In the genomic region with DNA sequence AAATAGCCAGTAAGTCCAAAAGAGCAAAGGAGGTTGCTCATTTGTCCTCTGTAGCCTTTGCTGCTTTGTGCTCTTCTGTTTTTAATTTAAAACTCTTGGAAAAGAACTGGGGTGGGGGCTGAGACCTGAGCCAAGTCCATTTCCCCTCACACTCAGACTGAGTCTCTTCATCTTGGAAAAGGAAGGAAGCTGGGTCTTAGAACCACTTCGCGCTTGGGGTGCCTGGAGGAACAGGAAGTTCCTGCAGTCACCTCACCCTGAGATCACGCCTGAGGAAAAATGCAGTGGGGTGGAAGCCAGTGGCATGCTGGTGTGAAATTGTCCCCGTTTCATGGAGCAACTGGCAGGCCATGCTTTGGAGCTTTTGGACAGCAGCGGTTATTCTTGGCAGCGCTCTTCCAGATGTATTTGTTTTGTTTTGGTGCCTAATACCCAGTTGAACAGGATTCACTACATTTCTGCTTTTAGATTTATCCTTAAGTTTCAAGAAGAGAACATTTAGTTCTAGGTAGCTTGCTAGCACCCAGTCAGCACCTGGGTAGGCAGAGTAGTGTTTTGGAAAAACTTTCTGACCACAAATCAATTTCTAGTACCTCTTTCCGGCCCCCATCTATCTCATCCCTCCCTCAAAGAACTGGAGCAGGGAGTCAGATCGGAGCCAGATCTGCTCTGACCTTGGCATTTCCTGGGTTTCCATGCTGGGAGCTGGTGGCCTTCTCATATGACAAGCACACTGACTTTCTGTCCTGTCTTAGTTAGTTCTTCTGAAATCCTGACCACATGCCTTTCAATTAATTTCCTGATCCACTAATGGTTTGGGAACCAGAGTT, we compare ENCODE assay signal across 8 mouse cellular contexts. TPM values are rescaled to one million over a fixed set of nuclear protein-coding genes. Genes with fewer than 3 reads are reported as not detected.
DNase-seq lines count a peak whose midpoint lies in the region; ATAC-seq and TF ChIP-seq lines count a peak whose summit lies in the region.

No protein-coding gene starts in this region.

- H3K36me3 ChIP-seq in embryonic facial prominence, embryonic 15.5 days = no peaks in the 10 kb centered on the region
- H3K36me3 ChIP-seq in liver, postnatal 0 days (replicated peaks; ENCODE audit: insufficient read depth, low read length) = no peaks in the 10 kb centered on the region
- 0 out of 2 replicates have a peak, but pooled peaks cover 4% of the 10 kb centered on the region for H3K36me3 ChIP-seq in forebrain, embryonic 15.5 days

- H3K4me1 ChIP-seq in embryonic facial prominence, embryonic 15.5 days = peaks cover 43% of the 10 kb centered on the region
- H3K4me1 ChIP-seq in liver, postnatal 0 days (ENCODE audit: insufficient read depth) = peaks cover 10% of the 10 kb centered on the region; the same call in 1 of the 2 replicates
- peaks cover 2% of the 10 kb centered on the region; the same call in 1 of the 2 replicates for H3K4me1 ChIP-seq in forebrain, embryonic 15.5 days

- TF ChIP-seq CTCF in layer of hippocampus, adult 2 months (conservative IDR thresholded peaks at IDR 0.05) = no peak
- no peak for TF ChIP-seq CTCF in liver, postnatal 0 days (IDR thresholded peaks at IDR 0.05; ENCODE audit: low read depth)

- H3K4me2 ChIP-seq in embryonic facial prominence, embryonic 15.5 days (replicated peaks) = peak overlapping the region; percentile 39
- no peak overlapping the region for H3K4me2 ChIP-seq in liver, postnatal 0 days (ENCODE audit: low read depth, low read length)
- no peak overlapping the region for H3K4me2 ChIP-seq in forebrain, embryonic 15.5 days (replicated peaks)

- H3K27me3 ChIP-seq in embryonic facial prominence, embryonic 15.5 days = no peaks in the 10 kb centered on the region
- H3K27me3 ChIP-seq in liver, postnatal 0 days (ENCODE audit: insufficient read depth, low read length) = no peaks in the 10 kb centered on the region
- H3K27me3 ChIP-seq in forebrain, embryonic 15.5 days = no peaks in the 10 kb centered on the region

- no peak overlapping the region for H3K4me3 ChIP-seq in layer of hippocampus, adult 2 months
- H3K4me3 ChIP-seq in embryonic facial prominence, embryonic 15.5 days (replicated peaks) = no peak overlapping the region; the same call in 1 of the 2 replicates
- no peak overlapping the region for H3K4me3 ChIP-seq in liver, postnatal 0 days (ENCODE audit: low read depth, low read length)
- H3K4me3 ChIP-seq in forebrain, embryonic 15.5 days = no peak overlapping the region

- no peak overlapping the region for H3K9ac ChIP-seq in embryonic facial prominence, embryonic 15.5 days
- H3K9ac ChIP-seq in liver, postnatal 0 days (replicated peaks) = no peak overlapping the region
- no peak overlapping the region for H3K9ac ChIP-seq in forebrain, embryonic 15.5 days (replicated peaks)

- no peaks in the 10 kb centered on the region for H3K9me3 ChIP-seq in embryonic facial prominence, embryonic 15.5 days (replicated peaks)
- no peaks in the 10 kb centered on the region; the same call in 1 of the 2 replicates for H3K9me3 ChIP-seq in liver, postnatal 0 days (ENCODE audit: low read length)
- peaks cover 6% of the 10 kb centered on the region for H3K9me3 ChIP-seq in forebrain, embryonic 15.5 days

- no peak for TF ChIP-seq EP300 in liver, postnatal 0 days (IDR thresholded peaks at IDR 0.05; ENCODE audit: low read depth)

- 21% methylated on average over 8 of the region's 8 CpGs for WGBS in embryonic facial prominence, embryonic 15.5 days
- 40% methylated on average over 8 of the region's 8 CpGs for WGBS in liver, postnatal 0 days (ENCODE audit: insufficient replicate concordance)
- 83% methylated on average over 8 of the region's 8 CpGs for WGBS in forebrain, embryonic 15.5 days

- peak; percentile 49; the same call in 1 of the 2 replicates for ATAC-seq in embryonic facial prominence, embryonic 15.5 days (ENCODE audit: insufficient number of reproducible peaks, low FRiP score, low TSS enrichment, low read depth)
- ATAC-seq in liver, postnatal 0 days = no peak
- ATAC-seq in inflammation-experienced regulatory T-cells, adult 6 months = no peak
- ATAC-seq in forebrain, embryonic 15.5 days (replicated peaks) = no peak

- no peak for DNase-seq in layer of hippocampus, adult 2 months (ENCODE audit: low spot score in 2 of 2)
- no peak for DNase-seq in layer of hippocampus, postnatal 25 days (ENCODE audit: extremely low spot score in 1 of 2, low spot score in 1 of 2)
- peak; percentile 38 for DNase-seq in heart, postnatal 4 days
- DNase-seq in liver, postnatal 0 days = no peak
- DNase-seq in layer of hippocampus, postnatal 36 days = no peak

- peak overlapping the region; percentile 41; the same call in 1 of the 2 replicates for H3K27ac ChIP-seq in layer of hippocampus, adult 2 months
- H3K27ac ChIP-seq in embryonic facial prominence, embryonic 15.5 days (replicated peaks) = peak overlapping the region; percentile 84
- peak overlapping the region; percentile 55 for H3K27ac ChIP-seq in liver, postnatal 0 days (ENCODE audit: low read depth)
- no peak overlapping the region for H3K27ac ChIP-seq in forebrain, embryonic 15.5 days (replicated peaks)

RNA-seq across cellular contexts. Expression of a gene that starts 7.7 kb away (rescaled TPM):
- 10 to 100 TPM; 15.2 to 16.5 TPM for total RNA-seq in layer of hippocampus, adult 2 months (2021)
- 10 to 100 TPM; 14.1 to 16.5 TPM for total RNA-seq in layer of hippocampus, postnatal 25 days (2021)
- 8.0 and 8.2 TPM in 2 replicates for polyA plus RNA-seq in embryonic facial prominence, embryonic 15.5 days (2015; fragmentation: Nextera tagmentation; extraction: Ambion mirVana)
- 1 to 10 TPM; 8.0 to 8.3 TPM for total RNA-seq in heart, postnatal 4 days (2021)
- polyA plus RNA-seq in liver, postnatal 0 days (2015; fragmentation: Nextera tagmentation; extraction: Ambion mirVana) = 1.7 and 2.0 TPM in 2 replicates
- total RNA-seq in layer of hippocampus, postnatal 36 days (2021) = 10 to 100 TPM; 16.3 to 16.6 TPM
- polyA plus RNA-seq in inflammation-experienced regulatory T-cells, adult 6 months (2017; shearing (Covaris generic)) = 1 to 10 TPM; 5.0 to 6.7 (median 5.2) TPM
- 8.5 and 8.7 TPM in 2 replicates for polyA plus RNA-seq in forebrain, embryonic 15.5 days (2015; fragmentation: Nextera tagmentation; extraction: Ambion mirVana)
